Mouse (Mus musculus) heart, postnatal 0 days (tissue): Measurements from ENCODE around the gene Commd1. TPM values are rescaled to one million over a fixed set of nuclear protein-coding genes. Genes with fewer than 3 reads are reported as not detected.

Experiments used
- ATAC-seq: fragments of 200-750 bp; cut with Nextera tagmentation; 2 replicates; pipeline ENCODE4 v1.8.0; 2017; ENCODE audit warnings: low read depth, moderate number of reproducible peaks, moderate library complexity; ENCODE audit not compliant: insufficient read depth
- DNase-seq: peaks from one replicate; pipeline ENCODE4 v3.0.0-alpha.2; 2016; ENCODE audit warnings: low spot score
- H3K27ac ChIP-seq: fragments of 300-500 bp; sonication (generic); 2 replicates; pipeline ENCODE4 v1.5.1; 2014; ENCODE audit warnings: low read depth, mild to moderate bottlenecking
- H3K27me3 ChIP-seq: fragments of 300-500 bp; sonication (generic); 2 replicates; pipeline ENCODE4 v1.6.1; 2014; ENCODE audit warnings: low read length, mixed read lengths; ENCODE audit not compliant: control insufficient read depth, insufficient read depth
- H3K36me3 ChIP-seq: fragments of 300-500 bp; sonication (generic); replicated peaks from 2 replicates; pipeline ENCODE4 v1.6.1; 2014; ENCODE audit warnings: low read length, mixed read lengths; ENCODE audit not compliant: control insufficient read depth, insufficient read depth
- H3K4me1 ChIP-seq: fragments of 300-500 bp; sonication (generic); 2 replicates; pipeline ENCODE4 v1.6.1; 2014; ENCODE audit warnings: antibody characterized with exemption; ENCODE audit not compliant: control insufficient read depth, insufficient read depth
- H3K4me2 ChIP-seq: fragments of 300-500 bp; sonication (generic); 2 replicates; pipeline ENCODE4 v1.6.1; 2014; ENCODE audit warnings: low read depth, mild to moderate bottlenecking, low read length, moderate library complexity
- H3K4me3 ChIP-seq: fragments of 300-500 bp; sonication (generic); 2 replicates; pipeline ENCODE4 v1.5.1; 2014; ENCODE audit warnings: low read depth, low read length
- H3K9ac ChIP-seq: fragments of 300-500 bp; sonication (generic); replicated peaks from 2 replicates; pipeline ENCODE4 v1.6.1; 2014; ENCODE audit warnings: low read depth, low read length, mixed read lengths
- H3K9me3 ChIP-seq: fragments of 300-500 bp; sonication (generic); replicated peaks from 2 replicates; pipeline ENCODE4 v1.6.1; 2016; ENCODE audit warnings: low read length; ENCODE audit not compliant: control insufficient read depth
- CTCF ChIP-seq: IDR thresholded peaks from 2 replicates; pipeline ENCODE4 v1.5.1; 2016; ENCODE audit warnings: antibody characterized with exemption, control low read depth, low read depth
- EP300 ChIP-seq: IDR thresholded peaks from 2 replicates; pipeline ENCODE4 v1.6.1; 2016; ENCODE audit warnings: antibody characterized with exemption, low read depth
- WGBS: fragments of 180-500 bp; shearing (Covaris S2); extraction: QIAGEN DNeasy Blood & Tissue Kit; methylation state at CpG from one replicate; pipeline ENCODE4 v1.1.7; 2014; 5-methylcytosine and 5-hydroxymethylcytosine counted together
- polyA plus RNA-seq: library from polyadenylated mRNA; unstranded; fragments of >200 nt; fragmentation: Nextera tagmentation; extraction: Ambion mirVana; gene quantifications from 2 replicates; pipeline ENCODE4 v1.2.1, GENCODE M21; 2015
- total RNA-seq: library from RNA; depleted of rRNA; stranded (reverse); fragments of >200 nt; gene quantifications from 2 replicates; pipeline ENCODE4 v1.2.3, GENCODE M21; 2014; ENCODE audit warnings: low replicate concordance

The Commd1 gene
- total and polyA plus RNA-seq, 2 experiments from 2014 or later: 43.5 to 376 TPM

GRCm38 (mm10) chr11:22964401-22964800 is 17.8 kb downstream of the Commd1 start:
- ATAC-seq: no peak
- WGBS: 62% methylated on average over 4 of the region's 4 CpGs
- no peaks in the 10 kb centered on the region for H3K4me1 ChIP-seq
- no peak for DNase-seq
- peaks cover 18% of the 10 kb centered on the region for H3K9me3 ChIP-seq
- H3K27ac ChIP-seq: no peak overlapping the region
- H3K9ac ChIP-seq: no peak overlapping the region
- 0 out of 2 replicates have a peak, but pooled peaks cover 6% of the 10 kb centered on the region for H3K36me3 ChIP-seq
- H3K4me3 ChIP-seq: no peak overlapping the region
- no peaks in the 10 kb centered on the region for H3K27me3 ChIP-seq
- no peak for TF ChIP-seq EP300
- no peak for TF ChIP-seq CTCF
- no peak overlapping the region for H3K4me2 ChIP-seq

GRCm38 (mm10) chr11:22962101-22962500 is 20.1 kb downstream of the Commd1 start:
- 92% methylated on average over 1 of the region's 1 CpGs for WGBS
- H3K27me3 ChIP-seq: no peaks in the 10 kb centered on the region
- peaks cover 9% of the 10 kb centered on the region for H3K9me3 ChIP-seq
- H3K9ac ChIP-seq: no peak overlapping the region
- no peak for DNase-seq
- 0 out of 2 replicates have a peak, but pooled peaks cover 5% of the 10 kb centered on the region for H3K36me3 ChIP-seq
- no peak for ATAC-seq
- no peak overlapping the region for H3K4me3 ChIP-seq
- TF ChIP-seq EP300: no peak
- no peak for TF ChIP-seq CTCF
- no peak overlapping the region for H3K27ac ChIP-seq
- H3K4me1 ChIP-seq: no peaks in the 10 kb centered on the region
- H3K4me2 ChIP-seq: no peak overlapping the region

GRCm38 (mm10) chr11:22957791-22958374 is 24.3 kb downstream of the Commd1 start:
- Histone ChIP-seq H3K36me3 (peaks cover 5% of the 10 kb centered on the region; the same call in 1 of the 2 replicates), H3K9me3 (no peaks in the 10 kb centered on the region), H3K9ac (no peak overlapping the region), H3K4me1 (no peaks in the 10 kb centered on the region), H3K4me2 (no peak overlapping the region), H3K4me3 (no peak overlapping the region), H3K27me3 (no peaks in the 10 kb centered on the region), H3K27ac (no peak overlapping the region)
- 90% methylated on average over 4 of the region's 4 CpGs for WGBS
- no peak for ATAC-seq
- no peak for DNase-seq
- no peak for TF ChIP-seq EP300
- TF ChIP-seq CTCF: peak; percentile 45

GRCm38 (mm10) chr11:22956830-22957229 is 25.4 kb downstream of the Commd1 start:
- H3K4me3 ChIP-seq: no peak overlapping the region
- H3K9me3 ChIP-seq: no peaks in the 10 kb centered on the region
- H3K9ac ChIP-seq: no peak overlapping the region
- no peaks in the 10 kb centered on the region for H3K4me1 ChIP-seq
- no peaks in the 10 kb centered on the region for H3K27me3 ChIP-seq
- peak; percentile 28 for DNase-seq
- peak; percentile 89 for ATAC-seq
- H3K4me2 ChIP-seq: no peak overlapping the region
- H3K36me3 ChIP-seq: peaks cover 5% of the 10 kb centered on the region; the same call in 1 of the 2 replicates
- no peak overlapping the region for H3K27ac ChIP-seq
- TF ChIP-seq EP300: no peak
- peak; percentile 73 for TF ChIP-seq CTCF
- WGBS: 65% methylated on average over 4 of the region's 4 CpGs

GRCm38 (mm10) chr11:22956346-22956745 is 25.8 kb downstream of the Commd1 start:
- H3K36me3 ChIP-seq: peaks cover 5% of the 10 kb centered on the region; the same call in 1 of the 2 replicates
- no peak overlapping the region for H3K9ac ChIP-seq
- no peak for ATAC-seq
- no peak overlapping the region for H3K27ac ChIP-seq
- no peak for DNase-seq
- no peak overlapping the region for H3K4me2 ChIP-seq
- no peaks in the 10 kb centered on the region for H3K9me3 ChIP-seq
- no peak overlapping the region for H3K4me3 ChIP-seq
- TF ChIP-seq CTCF (no peak), EP300 (no peak)
- 91% methylated on average over 6 of the region's 6 CpGs for WGBS
- H3K27me3 ChIP-seq: no peaks in the 10 kb centered on the region
- no peaks in the 10 kb centered on the region for H3K4me1 ChIP-seq

GRCm38 (mm10) chr11:22952668-22953067 is 29.5 kb downstream of the Commd1 start:
- no peaks in the 10 kb centered on the region for H3K4me1 ChIP-seq
- no peak for ATAC-seq
- H3K27ac ChIP-seq: no peak overlapping the region
- no peaks in the 10 kb centered on the region for H3K9me3 ChIP-seq
- no peaks in the 10 kb centered on the region for H3K27me3 ChIP-seq
- H3K4me2 ChIP-seq: no peak overlapping the region
- H3K36me3 ChIP-seq: peaks cover 5% of the 10 kb centered on the region; the same call in 1 of the 2 replicates
- H3K4me3 ChIP-seq: no peak overlapping the region
- H3K9ac ChIP-seq: no peak overlapping the region
- WGBS: 84% methylated on average over 7 of the region's 7 CpGs
- DNase-seq: no peak
- no peak for TF ChIP-seq CTCF
- no peak for TF ChIP-seq EP300
